Mouse (Mus musculus) heart, postnatal 14 days (tissue): Measurements from ENCODE around the gene Adgrg1. TPM values are rescaled to one million over a fixed set of nuclear protein-coding genes. Genes with fewer than 3 reads are reported as not detected.
"Not testable (repeated sequence)": the region's sequence is repeated elsewhere in the genome, so short reads cannot be mapped to it uniquely, and the experiment has no call there.

ENCODE experiments used
- DNase-seq, 2 experiments: peaks; one replicate each; pipeline ENCODE4 v3.0.0; 2021 to 2022
- intact Hi-C: fragments of 180-260 bp; cut with DNase I; formaldehyde crosslinking; loops from one replicate; pipeline ENCODE4 v1.15.1; 2025
- total RNA-seq, 2 experiments: library from RNA; stranded (reverse); gene quantifications; 2 replicates each; pipeline ENCODE4 v1.2.3; 2021

Gene Adgrg1
- total RNA-seq, 2 experiments from 2014 or later: 59.3 to 73.3 TPM

- intact Hi-C loops: no loop called here
- DNase-seq: no peak
Measured at GRCm38 (mm10) chr8:95023201-95023600, 48.6 kb downstream of the Adgrg1 start.

- intact Hi-C loops: no loop called here
- DNase-seq: no peak
Measured at GRCm38 (mm10) chr8:95024387-95024786, 49.8 kb downstream of the Adgrg1 start.

- peak in 1 of 2 experiments; percentile 36 for DNase-seq
- intact Hi-C loops: no loop called here
Measured at GRCm38 (mm10) chr8:95025421-95025820, 50.9 kb downstream of the Adgrg1 start.

- DNase-seq: not testable (repeated sequence)
Measured at GRCm38 (mm10) chr8:95028391-95028790, 53.8 kb downstream of the Adgrg1 start.

GRCm38 (mm10) chr8:95037106-95037925 lies 62.8 kb downstream of the Adgrg1 start:
- peak in 1 of 2 experiments; percentile 24 for DNase-seq

More at GRCm38 (mm10) chr8:95028391-95028790, 53.8 kb downstream of the Adgrg1 start:
- intact Hi-C loops: not testable (repeated sequence)

GRCm38 (mm10) chr8:95041883-95042784 lies 67.6 kb downstream of the Adgrg1 start:
- DNase-seq: no peak
- intact Hi-C loops: no loop called here

More at GRCm38 (mm10) chr8:95037106-95037925, 62.8 kb downstream of the Adgrg1 start:
- intact Hi-C loops: no loop called here

- no peak for DNase-seq
- intact Hi-C loops: no loop called here
Measured at GRCm38 (mm10) chr8:95044811-95045210, 70.3 kb downstream of the Adgrg1 start.

GRCm38 (mm10) chr8:95046982-95047381 lies 72.4 kb downstream of the Adgrg1 start:
- DNase-seq: no peak
- intact Hi-C loops: no loop called here

- DNase-seq: no peak
- intact Hi-C loops: no loop called here
Measured at GRCm38 (mm10) chr8:95047884-95048680, 73.5 kb downstream of the Adgrg1 start.

- intact Hi-C loops: no loop called here
- DNase-seq: no peak
Measured at GRCm38 (mm10) chr8:95049636-95050035, 75.1 kb downstream of the Adgrg1 start.

- DNase-seq: no peak
- intact Hi-C loops: no loop called here
Measured at GRCm38 (mm10) chr8:95054438-95054837, 79.9 kb downstream of the Adgrg1 start.

- intact Hi-C loops: no loop called here
- DNase-seq: no peak
Measured at GRCm38 (mm10) chr8:95054927-95055510, 80.5 kb downstream of the Adgrg1 start, which contains the start of gene Drc7. TSS of gene Drc7 (plus strand) at chr8:95055103.

- DNase-seq: no peak
- intact Hi-C loops: no loop called here
Measured at GRCm38 (mm10) chr8:95056414-95056813, 81.9 kb downstream of the Adgrg1 start.

GRCm38 (mm10) chr8:95058661-95059060 lies 84.1 kb downstream of the Adgrg1 start:
- DNase-seq: no peak

GRCm38 (mm10) chr8:95059812-95060533 lies 85.4 kb downstream of the Adgrg1 start:
- no peak for DNase-seq
- intact Hi-C loops: no loop called here

More at GRCm38 (mm10) chr8:95058661-95059060, 84.1 kb downstream of the Adgrg1 start:
- intact Hi-C loops: no loop called here
